Mouse (Mus musculus): ENCODE results near the gene Sypl2.

Sypl2 gene

GRCm38 (mm10) chr3:108178756-108179715 is 47.4 kb downstream of the Sypl2 start:
- in situ Hi-C loops (cut with MboI, MseI): no loop called here

GRCm38 (mm10) chr3:108174672-108175531 is 51.5 kb downstream of the Sypl2 start:
- in situ Hi-C loops (cut with MboI, MseI): no loop called here

GRCm38 (mm10) chr3:108169199-108169598 is 57.2 kb downstream of the Sypl2 start:
- in situ Hi-C loops (cut with MboI, MseI): loop anchor here (5.0 kb wide), 1 partner anchor 203 kb away; no protein-coding TSS in a partner anchor

GRCm38 (mm10) chr3:108167499-108167898 is 58.9 kb downstream of the Sypl2 start:
- in situ Hi-C loops (cut with MboI, MseI): loop anchor here (5.0 kb wide), 1 partner anchor 205 kb away; no protein-coding TSS in a partner anchor

- in situ Hi-C loops (cut with MboI, MseI): loop anchor here (5.0 kb wide), 1 partner anchor 206 kb away; no protein-coding TSS in a partner anchor
Observed at GRCm38 (mm10) chr3:108166486-108167211, 59.8 kb downstream of the Sypl2 start.

GRCm38 (mm10) chr3:108165532-108166315 is 60.7 kb downstream of the Sypl2 start:
- in situ Hi-C loops (cut with MboI, MseI): loop anchor here (5.0 kb wide), 1 partner anchor 207 kb away; no protein-coding TSS in a partner anchor

GRCm38 (mm10) chr3:108164807-108165206 is 61.6 kb downstream of the Sypl2 start:
- in situ Hi-C loops (cut with MboI, MseI): loop anchor here (5.0 kb wide), 1 partner anchor 207 kb away; no protein-coding TSS in a partner anchor

GRCm38 (mm10) chr3:108164091-108164490 is 62.4 kb downstream of the Sypl2 start:
- in situ Hi-C loops (cut with MboI, MseI): no loop called here

All from T-helper 1 cell (primary cell).